Mouse (Mus musculus) neural tube, embryonic 11.5 days (tissue): ENCODE results near the gene Zic2. TPM values are rescaled to one million over a fixed set of nuclear protein-coding genes. Genes with fewer than 3 reads are reported as not detected.

Experiments
- ATAC-seq: fragments of 200-750 bp; cut with Nextera tagmentation; 2 replicates; pipeline ENCODE4 v1.8.0; 2017; ENCODE audit warnings: moderate number of reproducible peaks, mild to moderate bottlenecking, moderate TSS enrichment, moderate library complexity; ENCODE audit not compliant: insufficient read depth, low FRiP score, low TSS enrichment
- DNase-seq: peaks from one replicate; pipeline ENCODE4 v3.0.0-alpha.2; 2015; ENCODE audit warnings: low spot score
- H3K27ac ChIP-seq: fragments of 300-500 bp; sonication (generic); 2 replicates; pipeline ENCODE4 v1.5.1; 2014; ENCODE audit warnings: low read depth, mild to moderate bottlenecking, low read length
- H3K27me3 ChIP-seq: fragments of 300-500 bp; sonication (generic); 2 replicates; pipeline ENCODE4 v1.6.1; 2014; ENCODE audit warnings: mild to moderate bottlenecking, low read length, mixed read lengths; ENCODE audit not compliant: control insufficient read depth, insufficient read depth
- H3K36me3 ChIP-seq: fragments of 300-500 bp; sonication (generic); 2 replicates; pipeline ENCODE4 v1.6.1; 2014; ENCODE audit warnings: mild to moderate bottlenecking, low read length, moderate library complexity, mixed read lengths; ENCODE audit not compliant: control insufficient read depth, insufficient read depth
- H3K4me1 ChIP-seq: fragments of 300-500 bp; sonication (generic); 2 replicates; pipeline ENCODE4 v1.6.1; 2014; ENCODE audit warnings: low read length, mixed read lengths; ENCODE audit not compliant: control insufficient read depth, insufficient read depth
- H3K4me2 ChIP-seq: fragments of 300-500 bp; sonication (generic); 2 replicates; pipeline ENCODE4 v1.6.1; 2014; ENCODE audit warnings: low read depth, mild to moderate bottlenecking, moderate library complexity
- H3K4me3 ChIP-seq: fragments of 300-500 bp; sonication (generic); 2 replicates; pipeline ENCODE4 v1.5.1; 2014; ENCODE audit warnings: low read depth, low read length
- H3K9ac ChIP-seq: fragments of 300-500 bp; sonication (generic); 2 replicates; pipeline ENCODE4 v1.6.1; 2014; ENCODE audit warnings: mild to moderate bottlenecking, low read length
- H3K9me3 ChIP-seq: fragments of 300-500 bp; sonication (generic); 2 replicates; pipeline ENCODE4 v1.6.1; 2016; ENCODE audit warnings: low read length; ENCODE audit not compliant: control insufficient read depth
- WGBS: fragments of 180-500 bp; shearing (Covaris S2); extraction: QIAGEN DNeasy Blood & Tissue Kit; methylation state at CpG from one replicate; pipeline ENCODE4 v1.1.7; 2014; 5-methylcytosine and 5-hydroxymethylcytosine counted together
- polyA plus RNA-seq: library from polyadenylated mRNA; unstranded; fragments of >200 nt; fragmentation: Nextera tagmentation; extraction: Ambion mirVana; gene quantifications from 2 replicates; pipeline ENCODE4 v1.2.1, GENCODE M21; 2014

The Zic2 gene
- polyA plus RNA-seq, 1 experiment from 2014 or later, result 6.3 TPM

DNA sequence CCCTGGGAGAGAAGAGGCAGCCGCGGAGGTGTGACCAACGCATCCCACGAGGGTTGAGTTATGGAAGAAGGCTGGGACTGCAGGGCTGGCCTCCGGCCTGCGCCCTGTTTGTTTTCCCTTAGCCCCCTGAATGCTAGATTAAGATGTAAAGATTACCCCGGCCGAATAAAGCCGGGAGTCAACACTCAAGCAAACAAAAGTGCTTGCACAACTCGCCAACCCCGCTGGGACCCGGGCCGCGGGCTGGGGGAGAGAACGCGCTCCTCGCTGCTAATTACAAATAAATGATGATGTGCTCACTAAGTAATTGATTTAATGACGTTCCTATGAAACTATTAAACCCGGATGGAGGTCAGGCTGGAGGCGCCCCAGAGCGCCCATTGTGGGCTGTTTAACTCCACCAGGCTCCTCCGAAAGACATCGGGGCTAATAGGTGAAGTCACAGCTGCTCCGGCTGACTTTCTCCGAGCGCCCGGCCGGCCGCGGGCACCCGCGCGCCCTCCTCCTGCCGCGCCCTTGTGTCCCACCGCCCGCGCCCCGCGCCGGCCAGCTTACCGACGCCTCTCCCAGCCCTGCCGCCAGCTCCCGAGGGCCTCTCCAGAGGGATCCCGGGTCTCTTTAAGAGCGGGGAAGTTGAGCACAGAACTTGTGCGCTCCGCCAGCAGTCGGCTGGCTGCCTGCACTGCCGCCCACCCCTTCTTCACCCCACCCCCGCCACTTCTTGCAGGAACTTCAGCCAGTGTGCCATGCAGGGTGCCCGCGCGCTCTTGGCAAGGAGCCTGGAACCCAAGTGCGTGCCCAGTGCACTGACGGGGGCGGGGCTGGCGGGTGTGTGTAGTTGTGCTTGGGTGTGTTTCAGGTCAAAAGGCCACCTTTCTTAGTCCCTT is 24.5 kb upstream of the Zic2 start, which contains the start of gene Gm5089:
Gene Gm5089, minus strand, starts transcription at position 620 of the 887 bp plus-strand sequence.
- under 1% methylated on average over 55 of the region's 59 CpGs for WGBS
- no peaks in the 10 kb centered on the region for H3K36me3 ChIP-seq
- peak within 1 kb of the TSS; percentile 67 for H3K9ac ChIP-seq
- H3K4me2 ChIP-seq, result peak within 1 kb of the TSS; percentile 73
- DNase-seq, result peak; percentile 63
- H3K4me3 ChIP-seq, result peak within 1 kb of the TSS; percentile 37
- H3K4me1 ChIP-seq, result peaks cover 23% of the 10 kb centered on the region
- peak within 1 kb of the TSS; percentile 62 for H3K27ac ChIP-seq
- 0 out of 2 replicates have a peak, but pooled peaks have one; percentile 1 for ATAC-seq
- H3K27me3 ChIP-seq, result peaks cover 44% of the 10 kb centered on the region
- no peaks in the 10 kb centered on the region for H3K9me3 ChIP-seq

DNA sequence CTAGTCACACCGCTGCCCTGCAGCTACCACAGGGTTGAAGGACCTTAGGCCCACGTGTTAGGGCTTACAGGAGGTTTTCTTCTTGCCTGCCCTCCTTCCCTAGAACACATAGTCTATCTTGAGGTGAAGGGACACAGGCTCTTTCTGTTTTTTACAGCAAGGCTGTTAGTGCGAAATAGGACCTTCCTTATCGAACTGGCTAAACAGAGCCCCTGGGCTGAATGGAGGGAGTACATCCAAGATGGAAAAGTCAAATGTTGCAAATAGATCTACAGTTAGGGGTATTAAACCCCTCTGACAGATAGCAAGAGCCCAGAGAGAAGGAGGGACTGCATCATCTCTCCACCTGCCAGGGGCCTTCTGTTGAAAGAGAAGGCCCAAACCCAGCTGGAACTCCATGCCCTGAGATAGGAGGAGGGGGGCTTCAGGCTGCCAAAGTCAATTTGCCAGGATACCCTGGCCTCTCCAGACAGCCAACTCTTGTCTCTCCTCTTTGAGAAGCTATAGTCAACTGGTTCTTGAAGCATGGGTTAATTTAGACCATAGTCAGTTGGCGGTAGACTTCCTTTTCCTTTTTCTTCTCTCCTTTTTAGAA is 23.6 kb upstream of the Zic2 start:
- Histone ChIP-seq H3K4me1 (peaks cover 23% of the 10 kb centered on the region), H3K27ac (no peak overlapping the region), H3K9me3 (no peaks in the 10 kb centered on the region), H3K27me3 (peaks cover 44% of the 10 kb centered on the region), H3K9ac (no peak overlapping the region), H3K4me2 (peak overlapping the region; percentile 73), H3K36me3 (no peaks in the 10 kb centered on the region), H3K4me3 (no peak overlapping the region)
- 59% methylated on average over 5 of the region's 5 CpGs for WGBS
- no peak for ATAC-seq
- DNase-seq, result no peak

DNA sequence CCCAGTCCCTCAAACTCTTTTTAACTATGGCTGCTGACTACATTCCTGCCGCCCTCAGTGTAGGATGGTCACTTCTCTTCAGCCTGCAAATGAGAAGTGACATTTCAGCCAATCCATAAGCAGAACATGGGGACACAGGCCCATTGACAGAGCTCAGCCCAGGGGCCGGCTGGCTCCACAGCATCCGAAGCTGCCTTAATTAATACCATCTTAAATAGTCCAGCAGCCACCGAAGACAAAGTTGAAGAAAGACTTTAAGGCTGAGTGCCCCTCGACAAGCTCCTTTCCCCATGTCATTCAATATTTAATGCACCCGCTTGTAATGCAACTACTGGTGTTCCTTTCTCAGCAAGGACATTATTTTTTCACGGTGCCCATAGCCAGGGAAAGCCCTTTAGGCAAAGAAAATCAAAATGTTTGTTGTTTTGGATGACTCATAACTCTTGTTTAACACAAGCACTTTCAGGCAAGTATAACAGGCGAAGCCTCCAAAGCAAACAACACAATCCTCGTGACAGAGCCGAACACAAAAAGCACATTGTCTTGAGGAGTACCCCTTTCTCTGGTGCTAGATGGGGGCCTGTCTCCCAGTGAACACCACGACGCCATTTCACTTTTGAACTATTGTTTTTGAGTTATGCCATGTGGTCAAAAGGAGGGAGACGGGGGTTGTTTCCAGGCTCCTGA is 22.4 kb upstream of the Zic2 start:
- no peak overlapping the region for H3K4me3 ChIP-seq
- H3K4me1 ChIP-seq, result peaks cover 23% of the 10 kb centered on the region
- 11% methylated on average over 13 of the region's 13 CpGs for WGBS
- no peaks in the 10 kb centered on the region for H3K36me3 ChIP-seq
- H3K27ac ChIP-seq, result peak overlapping the region; percentile 79
- peaks cover 44% of the 10 kb centered on the region for H3K27me3 ChIP-seq
- peak overlapping the region; percentile 38 for H3K4me2 ChIP-seq
- H3K9ac ChIP-seq, result no peak overlapping the region
- ATAC-seq (peak; percentile 78), DNase-seq (peak; percentile 70)
- no peaks in the 10 kb centered on the region for H3K9me3 ChIP-seq

DNA sequence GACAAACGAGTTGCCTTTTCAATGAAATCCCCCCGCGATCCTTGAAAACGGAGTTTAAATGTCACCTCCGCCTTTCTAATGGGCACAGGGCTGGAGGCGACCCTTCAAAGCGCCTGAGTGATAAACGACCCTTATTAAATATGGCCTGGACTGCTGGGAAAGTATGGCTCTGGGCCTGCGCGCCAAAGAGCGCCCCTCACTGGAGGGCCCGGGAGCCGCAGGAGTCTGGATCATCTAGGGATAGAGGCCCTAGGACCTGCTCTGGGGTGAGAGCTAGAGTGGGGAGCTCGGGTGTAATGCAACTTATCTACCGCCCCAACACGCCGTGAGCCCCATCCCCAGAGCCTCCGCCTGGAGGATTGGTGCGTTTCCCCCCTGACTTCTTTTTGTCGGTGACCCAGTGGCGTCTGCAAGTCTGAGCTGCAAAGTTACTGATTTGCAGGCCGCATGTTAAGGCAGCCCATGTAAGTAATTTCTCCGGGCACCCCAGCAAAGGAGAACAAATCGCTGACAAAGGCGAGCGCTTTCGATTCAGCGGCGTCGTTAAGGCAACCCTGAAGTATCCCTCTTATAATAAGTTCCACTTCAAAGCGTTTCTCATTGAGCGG is 21.7 kb upstream of the Zic2 start:
- H3K4me2 ChIP-seq, result peak overlapping the region; percentile 38
- 0 out of 2 replicates have a peak overlapping the region, but pooled peaks have one; percentile 1 for H3K4me3 ChIP-seq
- H3K9me3 ChIP-seq, result no peaks in the 10 kb centered on the region
- peak overlapping the region; percentile 79 for H3K27ac ChIP-seq
- peaks cover 44% of the 10 kb centered on the region for H3K27me3 ChIP-seq
- ATAC-seq (peak; percentile 83), DNase-seq (peak; percentile 88)
- H3K36me3 ChIP-seq, result no peaks in the 10 kb centered on the region
- H3K4me1 ChIP-seq, result peaks cover 23% of the 10 kb centered on the region
- 5% methylated on average over 32 of the region's 32 CpGs for WGBS
- peak overlapping the region; percentile 1; the same call in 1 of the 2 replicates for H3K9ac ChIP-seq

DNA sequence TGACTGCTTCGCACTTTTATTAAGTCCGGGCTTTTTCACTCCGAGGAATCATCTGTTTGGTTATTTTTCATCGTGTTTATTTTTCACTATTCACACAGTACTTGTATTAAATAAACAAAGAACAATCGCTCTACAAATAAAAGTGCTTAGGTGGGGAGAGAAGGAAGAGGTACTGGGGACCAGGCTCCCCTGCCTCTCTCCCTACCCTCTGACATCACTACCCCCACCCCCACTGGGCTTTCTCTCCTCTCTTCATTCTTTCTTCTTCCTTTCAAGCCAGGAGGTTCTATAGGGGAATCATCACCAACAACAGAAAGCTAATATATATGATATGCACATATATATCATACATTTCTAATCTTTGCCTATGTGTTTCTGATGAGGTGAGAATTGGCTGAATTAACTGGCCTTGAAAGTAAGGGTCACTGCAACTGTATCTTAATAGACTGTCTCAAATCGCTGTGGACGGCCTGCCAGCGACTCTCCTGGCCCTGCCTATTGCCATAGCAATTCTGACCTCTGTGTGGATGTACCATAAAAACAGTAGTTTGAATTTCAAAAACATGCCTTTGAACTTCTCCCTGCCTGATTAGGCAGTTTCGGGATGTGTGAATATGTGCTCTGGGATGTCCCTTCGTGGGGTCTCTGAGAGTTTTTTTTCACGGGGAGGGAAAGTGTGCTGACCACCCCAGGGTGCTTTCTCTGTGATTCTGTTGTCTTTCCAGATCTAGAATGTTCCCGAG is 21.1 kb upstream of the Zic2 start:
- Histone ChIP-seq H3K36me3 (no peaks in the 10 kb centered on the region), H3K9ac (no peak overlapping the region), H3K4me3 (no peak overlapping the region), H3K9me3 (no peaks in the 10 kb centered on the region), H3K27ac (peak overlapping the region; percentile 79), H3K4me1 (peaks cover 23% of the 10 kb centered on the region), H3K4me2 (peak overlapping the region; percentile 38), H3K27me3 (peaks cover 39% of the 10 kb centered on the region)
- ATAC-seq (peak; percentile 11; the same call in 1 of the 2 replicates), DNase-seq (peak; percentile 71)
- WGBS, result 4% methylated on average over 12 of the region's 12 CpGs

DNA sequence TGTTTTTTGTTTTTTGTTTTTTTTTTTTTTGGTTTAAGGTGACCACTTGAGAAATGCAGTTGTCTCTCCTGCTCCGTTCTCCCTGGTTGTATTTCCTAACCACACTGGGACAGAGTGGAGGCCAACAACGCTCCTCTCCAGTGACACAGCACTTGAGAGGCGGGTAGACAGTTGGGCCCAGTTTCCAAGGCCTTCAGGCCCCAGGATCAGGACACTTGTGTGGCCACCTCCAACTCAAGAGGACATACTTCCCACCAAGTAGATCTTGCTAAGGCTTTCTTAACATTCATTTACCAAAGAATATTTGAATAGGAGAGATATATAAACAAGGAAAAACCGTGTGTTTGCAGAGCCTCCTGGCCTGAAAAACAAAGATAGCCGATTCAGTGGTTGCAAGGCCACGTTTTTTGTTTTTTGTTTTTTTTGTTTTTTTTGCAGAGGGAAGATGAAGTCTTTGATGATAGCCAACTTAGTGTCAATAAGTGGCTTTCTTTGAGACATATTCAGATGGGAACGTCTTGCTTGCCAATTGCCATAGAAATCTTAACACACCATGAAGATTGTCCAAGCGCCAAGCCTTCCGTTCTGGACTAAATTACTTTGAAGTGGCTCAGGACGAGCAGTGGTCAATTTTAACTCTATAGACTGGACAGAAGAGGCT is 20.2 kb upstream of the Zic2 start:
- WGBS, result 23% methylated on average over 10 of the region's 10 CpGs
- ATAC-seq, result no peak
- Histone ChIP-seq H3K27ac (no peak overlapping the region), H3K27me3 (peaks cover 30% of the 10 kb centered on the region), H3K4me2 (no peak overlapping the region), H3K9ac (no peak overlapping the region), H3K36me3 (no peaks in the 10 kb centered on the region), H3K4me1 (peaks cover 21% of the 10 kb centered on the region), H3K4me3 (no peak overlapping the region), H3K9me3 (no peaks in the 10 kb centered on the region)
- peak; percentile 47 for DNase-seq

DNA sequence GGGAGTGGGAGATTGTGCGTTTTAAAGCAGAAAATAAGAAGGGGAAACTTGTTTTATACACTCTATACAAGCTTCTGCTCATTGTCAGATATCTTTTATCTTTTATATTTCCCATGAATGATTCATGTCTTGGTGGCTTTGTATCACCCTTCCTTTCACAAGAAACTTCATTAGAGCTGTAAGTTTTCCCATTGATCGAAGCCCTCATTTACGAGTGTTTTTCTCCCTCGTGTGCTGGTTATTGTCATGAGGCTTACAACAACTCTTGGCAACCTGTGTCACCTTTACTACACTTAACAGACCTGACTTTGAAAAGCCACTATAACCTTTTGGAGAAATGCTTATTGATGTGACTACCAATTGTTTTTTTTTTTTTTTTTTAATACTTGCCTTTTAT is 19.7 kb upstream of the Zic2 start:
- H3K27me3 ChIP-seq, result peaks cover 30% of the 10 kb centered on the region
- no peak for ATAC-seq
- DNase-seq, result no peak
- H3K4me3 ChIP-seq, result no peak overlapping the region
- no peak overlapping the region for H3K4me2 ChIP-seq
- H3K4me1 ChIP-seq, result peaks cover 18% of the 10 kb centered on the region
- H3K9me3 ChIP-seq, result no peaks in the 10 kb centered on the region
- WGBS, result 33% methylated on average over 4 of the region's 4 CpGs
- H3K9ac ChIP-seq, result no peak overlapping the region
- no peak overlapping the region for H3K27ac ChIP-seq
- H3K36me3 ChIP-seq, result no peaks in the 10 kb centered on the region
